Mouse (Mus musculus): Measurements from ENCODE around the gene Wfdc12. TPM values are rescaled to one million over a fixed set of nuclear protein-coding genes. Genes with fewer than 3 reads are reported as not detected.
A peak's percentile ranks its signal among the peaks of the same experiment; 100 is the strongest.

Gene Wfdc12
- polyA plus RNA-seq, 1 experiment from 2014 or later = not detected

- Histone ChIP-seq H3K4me1 (peaks cover 30% of the 10 kb centered on the region), H3K27ac (replicated peaks) (no peak overlapping the region), H3K9me3 (no peaks in the 10 kb centered on the region), H3K4me3 (no peak overlapping the region), H3K27me3 (replicated peaks; ENCODE audit: low read depth, poor library complexity, severe bottlenecking) (peaks cover 68% of the 10 kb centered on the region), H3K36me3 (replicated peaks) (no peaks in the 10 kb centered on the region)
- DNase-seq (ENCODE audit: low spot score) = no peak
- 77% methylated on average over 3 of the region's 3 CpGs for WGBS
These were observed 17.0 kb downstream of the Wfdc12 start for GRCm38 (mm10) chr2:164173394-164173793.

- peak; percentile 44 for DNase-seq (ENCODE audit: low spot score)
- no peak within 1 kb of the TSS for H3K27ac ChIP-seq (replicated peaks)
- no peaks in the 10 kb centered on the region for H3K9me3 ChIP-seq
- H3K36me3 ChIP-seq (replicated peaks) = no peaks in the 10 kb centered on the region
- peak within 1 kb of the TSS; percentile 55 for H3K4me3 ChIP-seq
- peaks cover 32% of the 10 kb centered on the region for H3K4me1 ChIP-seq
- H3K27me3 ChIP-seq (replicated peaks; ENCODE audit: low read depth, poor library complexity, severe bottlenecking) = peaks cover 93% of the 10 kb centered on the region
- WGBS = 1% methylated on average over 29 of the region's 29 CpGs
These were observed 19.5 kb downstream of the Wfdc12 start, which contains the start of gene Kcns1 for GRCm38 (mm10) chr2:164170902-164171301. Kcns1 (minus strand) TSS chr2:164171113.

- no peaks in the 10 kb centered on the region for H3K9me3 ChIP-seq
- H3K4me3 ChIP-seq = peak overlapping the region; percentile 55
- WGBS = 4% methylated on average over 11 of the region's 11 CpGs
- no peaks in the 10 kb centered on the region for H3K36me3 ChIP-seq (replicated peaks)
- peaks cover 99% of the 10 kb centered on the region for H3K27me3 ChIP-seq (replicated peaks; ENCODE audit: low read depth, poor library complexity, severe bottlenecking)
- H3K27ac ChIP-seq (replicated peaks) = no peak overlapping the region
- DNase-seq (ENCODE audit: low spot score) = peak; percentile 32
- peaks cover 32% of the 10 kb centered on the region for H3K4me1 ChIP-seq
These were observed 20.1 kb downstream of the Wfdc12 start for GRCm38 (mm10) chr2:164170326-164170725.

GRCm38 (mm10) chr2:164168571-164168946 is 21.8 kb downstream of the Wfdc12 start:
- Histone ChIP-seq H3K4me3 (peak overlapping the region; percentile 52), H3K27ac (replicated peaks) (no peak overlapping the region; the same call in 1 of the 2 replicates), H3K9me3 (no peaks in the 10 kb centered on the region), H3K27me3 (replicated peaks; ENCODE audit: low read depth, poor library complexity, severe bottlenecking) (peaks cover 94% of the 10 kb centered on the region), H3K4me1 (peaks cover 32% of the 10 kb centered on the region), H3K36me3 (replicated peaks) (no peaks in the 10 kb centered on the region)
- DNase-seq (ENCODE audit: low spot score) = peak; percentile 49
- WGBS = 11% methylated on average over 42 of the region's 42 CpGs

DNA sequence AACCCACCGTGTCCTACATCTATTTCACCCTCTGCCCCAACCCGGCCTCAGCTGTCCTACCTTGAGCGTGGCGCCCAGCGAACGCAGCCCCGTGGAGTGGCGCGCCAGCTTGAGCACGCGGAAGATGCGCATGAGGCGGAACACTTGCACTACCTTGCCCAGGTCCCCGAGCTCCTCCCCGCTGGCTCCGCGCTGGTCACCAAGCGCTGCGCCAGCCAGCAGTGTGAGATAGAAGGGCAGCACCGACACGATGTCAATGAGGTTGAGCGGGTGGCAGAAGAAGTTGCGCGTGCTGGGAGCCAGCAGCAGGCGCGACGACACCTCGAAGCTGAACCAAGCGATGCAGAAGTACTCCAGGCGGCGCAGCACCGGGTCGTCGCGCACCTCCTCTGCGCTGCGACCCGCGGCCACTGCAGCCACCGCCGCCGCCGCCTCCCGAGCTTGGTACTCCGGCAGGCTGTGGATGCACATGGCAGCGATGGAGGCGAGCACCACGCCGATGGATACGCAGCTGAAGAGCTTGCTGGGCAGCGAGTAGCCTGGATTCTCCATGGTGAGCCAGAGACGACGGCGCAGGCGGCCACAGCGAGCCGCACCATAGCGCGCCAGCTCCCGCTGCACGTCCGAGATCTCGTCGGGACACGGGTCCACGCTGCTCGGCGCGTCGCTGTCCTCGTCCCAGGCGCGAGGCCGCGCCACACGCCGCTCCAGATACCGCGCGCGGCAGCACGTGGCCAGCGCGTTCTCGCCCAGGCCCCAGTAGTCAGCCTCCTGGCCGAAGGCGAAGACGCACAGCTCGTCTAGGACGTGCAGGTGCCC is 22.4 kb downstream of the Wfdc12 start:
- H3K9me3 ChIP-seq = no peaks in the 10 kb centered on the region
- peaks cover 88% of the 10 kb centered on the region for H3K27me3 ChIP-seq (replicated peaks; ENCODE audit: low read depth, poor library complexity, severe bottlenecking)
- peaks cover 32% of the 10 kb centered on the region for H3K4me1 ChIP-seq
- WGBS = 13% methylated on average over 90 of the region's 90 CpGs
- no peaks in the 10 kb centered on the region for H3K36me3 ChIP-seq (replicated peaks)
- no peak overlapping the region; the same call in 1 of the 2 replicates for H3K27ac ChIP-seq (replicated peaks)
- peak overlapping the region; percentile 52 for H3K4me3 ChIP-seq
- DNase-seq (ENCODE audit: low spot score) = peak; percentile 61

GRCm38 (mm10) chr2:164164941-164165340 is 25.5 kb downstream of the Wfdc12 start:
- Histone ChIP-seq H3K4me3 (no peak overlapping the region), H3K27ac (replicated peaks) (no peak overlapping the region), H3K9me3 (no peaks in the 10 kb centered on the region), H3K27me3 (replicated peaks; ENCODE audit: low read depth, poor library complexity, severe bottlenecking) (peaks cover 58% of the 10 kb centered on the region), H3K36me3 (replicated peaks) (no peaks in the 10 kb centered on the region), H3K4me1 (peaks cover 19% of the 10 kb centered on the region)
- 94% methylated on average over 5 of the region's 5 CpGs for WGBS
- no peak for DNase-seq (ENCODE audit: low spot score)

DNA sequence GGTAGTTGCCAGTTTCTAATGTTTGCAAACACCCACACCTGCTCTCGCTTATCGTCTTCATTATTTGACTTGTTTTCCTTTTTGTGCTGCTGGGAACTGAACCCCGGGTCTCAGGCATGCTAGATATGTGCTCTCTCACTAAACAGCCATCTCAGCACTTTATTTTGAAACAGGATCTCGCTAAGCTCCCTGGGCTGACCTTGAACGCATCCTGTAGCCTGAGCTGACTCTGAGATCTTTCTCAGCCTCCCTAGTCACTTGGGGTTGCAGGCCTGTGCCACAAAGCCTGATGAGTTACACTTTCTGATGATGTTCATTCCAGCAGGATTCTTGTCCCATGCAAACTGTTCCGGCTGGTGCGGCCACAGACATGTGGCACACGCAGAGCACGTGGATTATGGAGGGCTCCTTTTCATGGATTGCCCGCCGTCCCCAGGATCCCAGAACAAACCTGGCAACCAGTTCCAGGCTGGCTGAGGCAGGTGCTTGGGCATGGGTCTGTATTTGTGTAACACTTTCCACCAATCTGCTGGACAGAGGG is 28.8 kb downstream of the Wfdc12 start:
- no peak for DNase-seq (ENCODE audit: low spot score)
- Histone ChIP-seq H3K4me1 (0 out of 2 replicates have a peak, but pooled peaks cover 7% of the 10 kb centered on the region), H3K36me3 (replicated peaks) (peaks cover 7% of the 10 kb centered on the region), H3K9me3 (no peaks in the 10 kb centered on the region), H3K27ac (replicated peaks) (no peak overlapping the region), H3K27me3 (replicated peaks; ENCODE audit: low read depth, poor library complexity, severe bottlenecking) (peaks cover 25% of the 10 kb centered on the region), H3K4me3 (no peak overlapping the region)
- WGBS = 81% methylated on average over 11 of the region's 11 CpGs

DNA sequence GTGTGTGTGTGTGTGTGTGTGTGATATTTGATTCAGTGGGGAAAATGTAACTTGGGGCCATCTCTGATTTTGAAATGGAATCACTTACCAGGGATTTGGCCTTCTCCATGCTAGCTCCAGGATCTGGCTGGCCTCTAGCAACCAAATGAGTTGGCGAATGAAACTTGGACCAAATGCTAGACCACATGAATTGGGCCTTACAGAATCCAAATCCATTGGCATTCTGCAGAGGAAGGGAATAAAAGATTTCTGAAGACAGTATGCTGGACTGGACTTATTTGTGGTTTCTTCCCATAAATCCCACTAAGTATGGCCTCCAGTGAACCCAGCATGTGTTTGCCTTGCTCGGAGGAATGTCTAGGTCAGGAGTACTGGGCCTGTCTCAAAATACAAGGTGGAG is 31.6 kb downstream of the Wfdc12 start:
- Histone ChIP-seq H3K4me3 (no peak overlapping the region), H3K27me3 (replicated peaks; ENCODE audit: low read depth, poor library complexity, severe bottlenecking) (no peaks in the 10 kb centered on the region), H3K36me3 (replicated peaks) (peaks cover 20% of the 10 kb centered on the region), H3K27ac (replicated peaks) (no peak overlapping the region), H3K9me3 (no peaks in the 10 kb centered on the region), H3K4me1 (0 out of 2 replicates have a peak, but pooled peaks cover 7% of the 10 kb centered on the region)
- 87% methylated on average over 2 of the region's 2 CpGs for WGBS
- DNase-seq (ENCODE audit: low spot score) = no peak

DNA sequence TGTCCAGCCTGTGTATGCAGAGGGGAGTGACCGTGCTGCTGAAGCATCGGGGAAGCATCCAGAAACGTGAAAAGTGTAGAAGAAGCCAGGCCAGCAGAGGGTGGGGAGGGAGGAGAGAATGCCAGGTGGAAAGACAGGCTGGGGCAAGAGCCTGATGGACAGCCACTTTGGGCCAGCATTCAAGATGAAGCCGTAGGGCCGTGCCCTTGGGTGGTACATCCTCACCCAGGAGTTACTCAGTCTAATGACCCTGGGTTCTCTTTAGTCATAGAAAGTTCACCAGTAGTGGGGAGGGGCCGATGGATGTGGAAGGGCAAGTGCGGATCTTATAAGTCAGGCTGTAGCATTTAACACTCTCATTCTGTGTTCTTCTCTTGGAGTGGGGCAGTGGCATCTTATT is 34.2 kb downstream of the Wfdc12 start:
- DNase-seq (ENCODE audit: low spot score) = no peak
- Histone ChIP-seq H3K27ac (replicated peaks) (no peak overlapping the region), H3K9me3 (no peaks in the 10 kb centered on the region), H3K4me1 (no peaks in the 10 kb centered on the region), H3K36me3 (replicated peaks) (peaks cover 45% of the 10 kb centered on the region), H3K4me3 (no peak overlapping the region), H3K27me3 (replicated peaks; ENCODE audit: low read depth, poor library complexity, severe bottlenecking) (no peaks in the 10 kb centered on the region)
- WGBS = 83% methylated on average over 7 of the region's 7 CpGs

- no peak overlapping the region for H3K4me3 ChIP-seq
- no peak overlapping the region for H3K27ac ChIP-seq (replicated peaks)
- WGBS = 89% methylated on average over 10 of the region's 10 CpGs
- peaks cover 12% of the 10 kb centered on the region for H3K4me1 ChIP-seq
- H3K27me3 ChIP-seq (replicated peaks; ENCODE audit: low read depth, poor library complexity, severe bottlenecking) = no peaks in the 10 kb centered on the region
- peaks cover 53% of the 10 kb centered on the region for H3K36me3 ChIP-seq (replicated peaks)
- H3K9me3 ChIP-seq = no peaks in the 10 kb centered on the region
- no peak for DNase-seq (ENCODE audit: low spot score)
These were observed 36.4 kb downstream of the Wfdc12 start for GRCm38 (mm10) chr2:164154007-164154406.

GRCm38 (mm10) chr2:164152341-164152740 is 38.1 kb downstream of the Wfdc12 start:
- Histone ChIP-seq H3K4me1 (peaks cover 12% of the 10 kb centered on the region), H3K4me3 (no peak overlapping the region), H3K27me3 (replicated peaks; ENCODE audit: low read depth, poor library complexity, severe bottlenecking) (no peaks in the 10 kb centered on the region), H3K9me3 (no peaks in the 10 kb centered on the region), H3K27ac (replicated peaks) (no peak overlapping the region), H3K36me3 (replicated peaks) (peaks cover 58% of the 10 kb centered on the region)
- no peak for DNase-seq (ENCODE audit: low spot score)
- 92% methylated on average over 11 of the region's 11 CpGs for WGBS

- no peaks in the 10 kb centered on the region for H3K9me3 ChIP-seq
- no peak for DNase-seq (ENCODE audit: low spot score)
- peaks cover 12% of the 10 kb centered on the region for H3K4me1 ChIP-seq
- no peak overlapping the region for H3K4me3 ChIP-seq
- peaks cover 48% of the 10 kb centered on the region for H3K36me3 ChIP-seq (replicated peaks)
- WGBS = 38% methylated on average over 14 of the region's 14 CpGs
- peak overlapping the region; percentile 14; the same call in 1 of the 2 replicates for H3K27ac ChIP-seq (replicated peaks)
- H3K27me3 ChIP-seq (replicated peaks; ENCODE audit: low read depth, poor library complexity, severe bottlenecking) = no peaks in the 10 kb centered on the region
These were observed 40.2 kb downstream of the Wfdc12 start for GRCm38 (mm10) chr2:164150086-164150760.
